Mouse (Mus musculus): ENCODE results near the gene Gm21974.

GRCm38 (mm10) chr7:127923714-127924113, 28.5 kb upstream of the Gm21974 start:
- TF ChIP-seq GATA1 (IDR thresholded peaks at IDR 0.05; ENCODE audit: low read length) (no peak), TAL1 (IDR thresholded peaks at IDR 0.05; ENCODE audit: low read length) (no peak)

Data from erythroblast, embryonic 14.5 days (primary cell).